Mouse (Mus musculus) yolk sac, embryonic 10.5 days (tissue): Measurements from ENCODE around the gene Rrp9.
"Not testable (repeated sequence)": the region's sequence is repeated elsewhere in the genome, so short reads cannot be mapped to it uniquely, and the experiment has no call there.

Experiments
- DNase-seq: peaks from one replicate; pipeline ENCODE4 v3.0.0-alpha.2; 2017; ENCODE audit warnings: low spot score

Gene Rrp9

DNA sequence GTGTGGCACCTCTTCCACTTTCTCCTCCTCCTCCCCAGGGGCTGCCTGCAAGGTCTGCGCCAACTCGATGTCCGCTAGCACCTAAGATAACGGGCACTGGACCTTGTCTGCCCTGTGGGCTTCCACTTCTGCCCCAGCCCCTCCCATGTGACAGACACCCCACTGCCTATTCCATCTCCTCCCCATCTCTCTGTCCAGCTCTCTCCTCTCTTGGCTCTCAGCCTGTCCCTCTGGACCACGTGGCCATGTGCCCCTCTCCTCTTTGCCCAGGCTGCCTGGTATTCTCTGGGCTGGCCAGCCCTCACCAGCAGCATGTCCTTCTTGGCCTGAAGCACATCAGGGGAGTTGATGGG is 2.0 kb upstream of the Rrp9 start:
- DNase-seq = no peak

- peak; percentile 68 for DNase-seq
Observed at GRCm38 (mm10) chr9:106474456-106474855, 1.3 kb upstream of the Rrp9 start.

GRCm38 (mm10) chr9:106475046-106475445 is 717 bp upstream of the Rrp9 start:
- DNase-seq = no peak

DNA sequence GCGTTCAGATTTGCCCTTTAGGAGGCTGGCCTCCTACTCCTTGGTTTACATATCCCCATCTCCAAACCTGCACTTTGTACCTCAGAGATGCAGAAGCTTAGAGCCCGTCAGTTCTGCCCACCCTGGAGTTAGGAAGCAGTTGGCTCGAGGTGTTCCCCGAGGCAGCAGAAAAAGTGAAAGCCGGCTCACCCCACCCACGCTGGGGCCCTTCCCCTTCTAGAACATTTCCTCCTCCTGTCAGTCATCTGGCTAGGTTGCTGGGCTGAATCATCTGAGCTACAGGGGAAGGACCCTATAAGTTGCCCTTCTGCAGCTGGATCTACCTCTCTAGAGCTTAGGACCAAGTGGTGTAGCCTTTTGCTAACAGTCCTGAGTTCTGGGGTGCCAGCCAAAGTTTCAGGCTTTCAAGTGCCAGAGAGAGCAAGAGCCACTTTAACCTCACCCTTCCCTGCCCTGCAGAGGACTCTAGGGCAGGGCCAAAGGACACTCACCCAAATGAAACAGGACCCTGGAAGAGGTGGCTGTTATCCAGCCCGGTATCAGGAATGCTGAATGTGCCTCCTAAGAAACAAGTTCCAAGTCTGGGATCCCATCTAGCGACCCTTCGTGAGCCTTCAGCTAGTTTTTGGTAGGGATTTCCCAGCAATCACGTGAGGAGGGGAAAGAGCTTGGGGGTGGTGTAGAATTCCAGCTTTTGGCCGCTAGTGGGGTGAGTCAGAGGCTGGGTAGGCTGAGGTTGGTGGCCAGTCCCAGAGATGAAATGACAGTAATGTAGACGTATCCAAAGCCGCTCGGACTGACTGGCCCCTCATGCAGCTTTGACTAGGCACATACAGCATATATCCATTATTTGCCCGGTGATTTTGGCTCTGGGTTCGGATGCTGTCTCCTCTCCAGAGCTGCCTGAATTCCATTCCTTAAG is 500 bp downstream of the Rrp9 start:
- no peak for DNase-seq

- peak; percentile 99 for DNase-seq
Observed at GRCm38 (mm10) chr9:106476924-106477484, 1.2 kb downstream of the Rrp9 start, which contains the start of gene Parp3. Gene Parp3 (minus strand): TSS chr9:106476949.

GRCm38 (mm10) chr9:106477649-106478048 is 1.9 kb downstream of the Rrp9 start:
- DNase-seq = no peak

- DNase-seq = no peak
Observed at GRCm38 (mm10) chr9:106478101-106478500, 2.3 kb downstream of the Rrp9 start.

- DNase-seq = no peak
Observed at GRCm38 (mm10) chr9:106480541-106480940, 4.8 kb downstream of the Rrp9 start.

DNA sequence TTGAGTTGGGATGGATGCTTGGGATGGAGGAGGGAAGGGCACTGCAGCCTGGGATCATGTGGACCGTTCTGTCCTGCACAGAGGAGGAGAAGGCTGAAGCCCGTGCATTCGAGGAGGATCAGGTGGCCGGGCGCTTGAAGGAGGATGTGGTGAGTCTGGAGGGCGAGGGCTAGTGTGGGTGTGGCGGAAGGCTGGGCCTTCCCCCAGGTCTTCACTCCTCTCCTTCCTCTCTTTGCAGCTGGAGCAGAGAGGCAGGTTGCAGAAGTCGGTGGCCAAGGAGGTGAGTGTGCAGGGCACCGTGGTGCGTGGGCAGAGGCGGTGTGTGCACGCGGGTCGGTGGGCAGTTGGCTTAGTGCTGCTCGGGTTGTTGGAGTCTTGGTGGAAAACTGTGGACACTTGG is 5.3 kb downstream of the Rrp9 start:
- no peak for DNase-seq

DNA sequence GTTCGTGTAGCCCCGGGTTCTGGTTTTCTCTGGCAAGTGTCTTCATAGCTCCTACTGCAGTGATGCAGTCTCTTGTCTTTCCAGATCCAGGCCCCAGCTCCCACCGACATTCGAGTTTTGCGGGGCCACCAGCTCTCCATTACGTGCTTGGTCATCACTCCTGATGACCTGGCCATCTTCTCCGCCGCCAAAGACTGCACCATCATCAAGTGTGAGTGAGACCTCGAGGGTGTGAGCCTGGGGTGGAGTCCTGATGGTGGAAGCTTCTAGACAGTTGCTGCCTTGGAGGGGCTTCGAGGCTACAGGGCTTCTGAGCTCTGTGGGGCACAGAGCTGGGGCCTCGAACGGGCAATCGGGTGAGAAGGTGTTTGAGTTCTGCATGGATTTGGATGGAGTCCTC is 5.9 kb downstream of the Rrp9 start:
- no peak for DNase-seq

GRCm38 (mm10) chr9:106482578-106483115 is 6.9 kb downstream of the Rrp9 start:
- no peak for DNase-seq

DNA sequence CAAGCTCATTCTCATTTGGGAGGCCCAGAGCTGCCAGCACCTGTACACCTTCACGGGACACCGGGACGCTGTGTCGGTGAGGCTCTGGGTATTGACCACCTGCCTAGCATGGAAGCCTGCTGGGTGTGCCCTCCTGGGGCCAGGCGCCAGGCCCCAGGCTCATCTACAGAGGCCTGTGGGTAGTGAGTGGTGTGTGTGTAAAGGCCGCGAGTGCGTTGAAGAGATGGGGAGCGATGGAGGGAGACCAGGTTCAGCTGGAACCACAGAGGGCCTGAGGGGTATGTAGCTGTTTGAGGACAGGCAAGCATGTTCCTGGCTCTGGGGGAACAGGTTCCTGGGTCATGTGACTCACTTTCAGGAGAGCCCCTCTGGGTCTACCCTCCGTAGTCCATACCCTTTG is 7.4 kb downstream of the Rrp9 start:
- DNase-seq = no peak

- no peak for DNase-seq
Observed at GRCm38 (mm10) chr9:106483606-106484005, 7.8 kb downstream of the Rrp9 start.

DNA sequence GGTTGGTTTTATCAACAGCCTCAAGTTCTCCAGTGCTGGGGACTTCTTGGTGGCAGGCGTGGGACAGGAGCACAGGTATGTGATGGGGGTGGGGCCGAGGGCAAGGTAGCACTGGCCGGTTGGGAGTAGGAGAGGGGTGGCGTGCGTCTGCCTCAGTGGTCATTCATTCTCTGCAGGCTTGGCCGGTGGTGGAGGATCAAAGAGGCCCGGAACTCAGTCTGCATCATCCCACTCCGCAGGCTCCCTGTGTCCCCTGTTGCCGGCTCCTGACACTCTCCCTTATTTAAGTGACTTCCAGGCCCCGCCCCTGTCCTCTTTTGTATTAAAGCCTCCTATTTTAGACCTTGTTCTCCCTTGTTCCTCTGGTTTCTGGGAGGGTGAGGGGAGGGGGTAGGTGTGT is 9.3 kb downstream of the Rrp9 start:
- DNase-seq = no peak

DNA sequence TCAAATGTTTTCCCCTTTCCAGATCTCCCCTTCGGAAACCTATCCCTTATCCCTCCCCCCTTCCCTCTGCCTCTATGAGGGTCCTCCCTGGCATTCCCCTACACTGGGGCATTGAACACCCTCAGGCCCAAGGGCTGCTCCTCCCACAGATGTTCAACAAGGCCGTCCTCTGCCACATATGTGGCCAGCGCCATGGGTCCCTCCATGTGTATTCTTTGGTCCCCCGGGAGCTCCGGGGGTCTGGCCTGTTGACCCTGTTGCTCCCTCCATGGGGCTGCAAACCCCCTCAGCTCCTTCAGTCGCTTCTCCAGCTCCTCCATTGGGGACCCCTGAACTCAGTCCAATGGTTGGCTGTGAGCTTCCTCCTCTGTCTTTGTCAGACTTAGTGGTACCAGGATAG is 11.8 kb downstream of the Rrp9 start:
- DNase-seq = not testable (repeated sequence)

- no peak for DNase-seq
Observed at GRCm38 (mm10) chr9:106499667-106500066, 23.9 kb downstream of the Rrp9 start, which contains the start of gene Iqcf1. Gene Iqcf1 (plus strand): TSS chr9:106499967.

DNA sequence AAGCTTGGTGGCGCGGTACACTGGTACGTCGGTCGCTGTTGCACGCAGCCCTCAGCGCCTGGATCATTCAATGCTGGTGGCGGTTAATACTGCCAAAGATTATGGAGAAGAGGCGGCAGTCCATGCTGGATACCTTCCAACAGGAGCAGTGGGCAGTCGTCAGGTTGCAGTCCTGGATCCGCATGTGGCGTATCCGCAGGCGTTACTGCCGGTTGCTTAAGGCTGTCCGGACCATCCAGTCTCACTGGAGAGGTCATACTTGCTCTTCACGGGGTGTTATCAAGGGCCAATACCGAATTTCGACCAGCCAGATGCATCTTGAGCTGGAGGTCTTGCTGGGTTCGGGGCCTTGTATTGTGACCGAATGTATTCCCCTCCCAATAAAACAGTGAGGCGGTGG is 26.1 kb downstream of the Rrp9 start:
- no peak for DNase-seq

DNA sequence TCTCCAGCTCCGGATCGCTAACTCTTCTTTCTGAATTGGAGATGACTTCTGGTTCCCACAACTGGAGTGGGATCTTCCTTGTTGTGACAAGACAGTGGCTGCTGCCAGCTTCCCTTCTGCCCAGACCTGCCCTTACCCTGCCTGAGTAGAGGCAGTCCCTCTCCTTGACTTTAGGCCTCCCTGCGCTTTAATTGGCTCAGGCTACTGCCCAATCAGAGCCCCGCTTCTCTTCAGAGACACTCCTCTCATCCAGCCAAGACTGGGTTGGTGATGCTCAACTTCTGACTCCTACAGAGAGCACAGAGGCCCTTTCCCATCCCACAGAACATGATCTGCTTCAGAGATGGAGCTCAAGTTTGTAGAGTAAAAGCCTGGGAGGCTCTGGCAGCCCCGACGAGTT is 28.5 kb downstream of the Rrp9 start:
- no peak for DNase-seq

- no peak for DNase-seq
Observed at GRCm38 (mm10) chr9:106509356-106509755, 33.6 kb downstream of the Rrp9 start.

DNA sequence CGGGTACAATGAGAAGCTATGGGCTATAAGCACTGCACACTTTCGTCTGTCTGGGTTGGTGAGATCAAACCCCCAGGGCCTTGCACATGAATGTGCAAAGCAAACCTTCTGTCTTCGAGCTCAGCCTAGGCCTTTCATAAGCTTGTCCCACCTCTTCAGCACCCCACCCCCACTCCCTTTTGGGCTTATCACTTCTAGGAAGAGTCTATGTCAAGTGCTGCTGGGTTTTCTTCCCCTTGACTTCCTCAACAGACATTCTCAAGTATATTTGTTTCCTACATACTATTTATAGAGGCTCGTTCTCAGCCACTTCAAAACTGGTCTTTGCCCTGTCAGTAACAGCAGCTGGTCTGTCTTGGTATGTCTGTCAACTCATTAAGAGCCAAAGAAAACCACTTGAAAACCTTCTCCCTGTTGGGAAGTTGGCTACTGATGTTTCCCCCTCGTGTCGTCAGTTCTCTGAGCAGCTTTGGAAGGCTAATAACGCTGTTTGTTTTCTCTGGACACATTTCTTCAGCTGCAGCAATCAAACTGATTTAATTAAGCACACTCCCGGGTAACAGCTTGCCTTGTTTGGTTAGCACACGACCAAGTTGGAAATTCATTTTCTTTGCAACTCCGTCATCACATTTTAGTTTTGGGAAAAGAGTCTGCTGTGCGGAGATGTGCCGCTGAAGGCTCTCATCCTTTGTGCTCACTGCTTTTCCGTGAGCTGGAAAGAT is 37.1 kb downstream of the Rrp9 start:
- no peak for DNase-seq

DNA sequence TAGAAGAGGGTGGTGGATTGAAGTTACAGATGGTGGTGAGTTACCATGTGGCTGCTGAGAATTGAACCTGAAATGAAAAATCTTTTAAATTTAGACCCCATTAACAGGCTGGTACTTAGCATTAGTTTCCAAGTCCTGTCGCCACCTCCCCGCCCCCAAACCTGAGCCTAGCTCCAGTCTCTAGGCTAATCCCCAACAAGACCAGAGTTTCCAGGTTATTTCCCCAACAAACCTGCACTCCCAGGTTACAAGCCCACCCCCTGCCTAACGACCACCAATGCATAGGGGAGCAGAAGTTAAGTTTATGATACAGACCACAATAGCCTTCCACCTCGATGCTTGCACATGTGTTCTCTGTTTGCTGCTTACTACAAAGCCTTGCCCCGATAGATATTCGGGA is 37.8 kb downstream of the Rrp9 start:
- no peak for DNase-seq

DNA sequence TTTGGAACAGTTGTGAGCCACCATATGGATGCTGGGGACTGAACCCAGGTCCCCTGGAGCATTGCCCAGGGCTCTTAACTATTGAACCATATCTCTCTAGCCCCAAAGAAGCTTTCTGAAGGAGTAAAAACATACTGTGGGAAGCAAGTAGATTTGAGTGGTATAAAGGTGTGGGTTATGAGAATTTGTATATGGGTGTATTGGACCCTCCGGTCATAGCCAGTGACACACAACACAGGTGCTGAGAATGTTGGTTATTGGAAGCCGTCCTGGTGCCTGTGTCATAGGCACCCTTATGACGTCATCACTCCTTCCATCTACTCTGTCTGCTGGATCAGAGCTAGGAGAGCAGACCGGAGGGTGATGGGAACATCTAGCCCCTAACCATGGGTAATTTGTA is 38.5 kb downstream of the Rrp9 start, which contains the start of gene Iqcf5:
Gene Iqcf5, plus strand, starts transcription at position 301 of the 400 bp plus-strand sequence.
- no peak for DNase-seq

GRCm38 (mm10) chr9:106519433-106519832 is 43.7 kb downstream of the Rrp9 start:
- DNase-seq = no peak
